Mouse (Mus musculus) cerebellum, adult 2 months (tissue): ENCODE data around the gene Fthl17a.

Experiments used
- CTCF ChIP-seq: fragments of 200-500 bp; IDR thresholded peaks from 2 replicates; pipeline ENCODE4 v1.5.1; 2011; ENCODE audit warnings: low read depth, mild to moderate bottlenecking, control low read depth, low read length, moderate library complexity, borderline replicate concordance; ENCODE audit not compliant: insufficient read depth
- POLR2A ChIP-seq: fragments of 200-500 bp; IDR thresholded peaks from 2 replicates; pipeline ENCODE4 v1.6.1; 2011; ENCODE audit warnings: low read length, control low read depth, borderline replicate concordance; ENCODE audit not compliant: insufficient read depth

DNA sequence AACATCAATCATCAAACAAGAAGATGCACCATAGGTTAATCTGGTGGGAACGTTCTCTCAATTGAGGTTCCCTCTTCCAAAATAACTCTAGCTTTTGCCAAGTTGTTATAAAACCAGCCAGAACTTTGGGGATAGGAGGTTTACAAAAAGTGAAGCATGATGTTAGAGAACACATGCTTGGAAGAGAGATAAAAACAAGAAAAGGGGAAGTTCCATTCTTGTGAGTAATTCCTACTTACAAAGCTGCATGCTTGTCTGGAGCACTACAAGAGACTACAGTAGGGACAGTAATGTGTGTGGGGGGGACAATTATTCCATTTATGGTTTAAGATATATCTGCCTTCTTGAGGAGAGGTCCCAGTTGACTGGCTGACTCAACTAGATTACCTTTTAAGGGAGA lies 40.4 kb downstream of the Fthl17a start:
- TF ChIP-seq CTCF (no peak), POLR2A (no peak)
